Mouse (Mus musculus) myocyte (in vitro differentiated cells): ENCODE results near the gene Eml2. TPM values are rescaled to one million over a fixed set of nuclear protein-coding genes. Genes with fewer than 3 reads are reported as not detected.

ENCODE experiments used
- H3K27me3 ChIP-seq: one replicate; pipeline ENCODE4 v1.6.1; 2011; ENCODE audit not compliant: control insufficient read depth, insufficient read depth, insufficient read length
- H3K36me3 ChIP-seq: one replicate; pipeline ENCODE4 v1.6.1; 2011; ENCODE audit not compliant: control insufficient read depth, insufficient read depth
- H3K4me2 ChIP-seq: one replicate; pipeline ENCODE4 v1.6.1; 2011; ENCODE audit warnings: low read depth, control low read depth
- H3K4me3 ChIP-seq: one replicate; pipeline ENCODE4 v1.5.1; 2011; ENCODE audit warnings: mild to moderate bottlenecking, control low read depth, moderate library complexity
- H3K79me2 ChIP-seq: one replicate; pipeline ENCODE4 v1.6.1; 2011; ENCODE audit not compliant: control insufficient read depth, insufficient read depth
- H3ac ChIP-seq: one replicate; pipeline ENCODE4 v1.6.1; 2011; ENCODE audit not compliant: control insufficient read depth, insufficient read length
- CEBPB ChIP-seq: IDR thresholded peaks from 2 replicates; pipeline ENCODE4 v1.6.1; 2011; ENCODE audit warnings: mild to moderate bottlenecking, moderate library complexity; ENCODE audit not compliant: poor library complexity, insufficient read depth, severe bottlenecking
- E2F4 ChIP-seq: IDR thresholded peaks from one replicate; pipeline ENCODE4 v1.6.1; 2011; ENCODE audit warnings: mild to moderate bottlenecking, control low read depth, moderate library complexity; ENCODE audit not compliant: insufficient read depth
- MAX ChIP-seq: IDR thresholded peaks from one replicate; pipeline ENCODE4 v1.6.1; 2011; ENCODE audit warnings: low read depth, mild to moderate bottlenecking, control low read depth
- MYOD1 ChIP-seq, 3 experiments: IDR thresholded peaks; one replicate each; pipeline ENCODE4 v1.6.1; 2011; ENCODE audit warnings: control low read depth in 2 of 3, low read depth in 2 of 3, mild to moderate bottlenecking in 2 of 3, moderate library complexity in 1 of 3; ENCODE audit not compliant: insufficient read length in 2 of 3, control insufficient read depth in 1 of 3
- MYOG ChIP-seq, 3 experiments: IDR thresholded peaks; one replicate each; pipeline ENCODE4 v1.6.1; 2011; ENCODE audit warnings: control low read depth in 2 of 3, low read depth in 2 of 3, mild to moderate bottlenecking in 2 of 3; ENCODE audit not compliant: insufficient read length in 2 of 3, control insufficient read depth in 1 of 3, insufficient read depth in 1 of 3
- POLR2A ChIP-seq: IDR thresholded peaks from one replicate; pipeline ENCODE4 v1.6.1; 2011; ENCODE audit warnings: low read depth, mild to moderate bottlenecking, control low read depth, moderate library complexity; ENCODE audit not compliant: insufficient read length
- POLR2AphosphoS2 ChIP-seq: IDR thresholded peaks from one replicate; pipeline ENCODE4 v1.6.1; 2011; ENCODE audit warnings: low read depth, control low read depth; ENCODE audit not compliant: insufficient read length
- REST ChIP-seq: IDR thresholded peaks from one replicate; pipeline ENCODE4 v1.6.1; 2011; ENCODE audit warnings: mild to moderate bottlenecking, control low read depth, moderate library complexity; ENCODE audit not compliant: insufficient read depth, insufficient read length
- SRF ChIP-seq: IDR thresholded peaks from one replicate; pipeline ENCODE4 v1.6.1; 2011; ENCODE audit warnings: low read depth; ENCODE audit not compliant: control insufficient read depth, insufficient read length
- TCF12 ChIP-seq: IDR thresholded peaks from one replicate; pipeline ENCODE4 v1.6.1; 2011; ENCODE audit warnings: mild to moderate bottlenecking, control low read depth; ENCODE audit not compliant: poor library complexity, insufficient read depth, severe bottlenecking
- TCF3 ChIP-seq: IDR thresholded peaks from one replicate; pipeline ENCODE4 v1.6.1; 2011; ENCODE audit warnings: low read depth, control low read depth; ENCODE audit not compliant: insufficient read length
- USF1 ChIP-seq: IDR thresholded peaks from one replicate; pipeline ENCODE4 v1.6.1; 2011; ENCODE audit warnings: low read depth, mild to moderate bottlenecking, control low read depth, moderate library complexity
- polyA plus RNA-seq: library from polyadenylated mRNA; unstranded; fragments of >200 nt; fragmentation: generic; extraction: Trizol; gene quantifications from one replicate; pipeline ENCODE4 v1.2.1, GENCODE M21; 2012; ENCODE audit warnings: missing spikeins

Gene Eml2
- polyA plus RNA-seq, 1 experiment, result 47.7 TPM

DNA sequence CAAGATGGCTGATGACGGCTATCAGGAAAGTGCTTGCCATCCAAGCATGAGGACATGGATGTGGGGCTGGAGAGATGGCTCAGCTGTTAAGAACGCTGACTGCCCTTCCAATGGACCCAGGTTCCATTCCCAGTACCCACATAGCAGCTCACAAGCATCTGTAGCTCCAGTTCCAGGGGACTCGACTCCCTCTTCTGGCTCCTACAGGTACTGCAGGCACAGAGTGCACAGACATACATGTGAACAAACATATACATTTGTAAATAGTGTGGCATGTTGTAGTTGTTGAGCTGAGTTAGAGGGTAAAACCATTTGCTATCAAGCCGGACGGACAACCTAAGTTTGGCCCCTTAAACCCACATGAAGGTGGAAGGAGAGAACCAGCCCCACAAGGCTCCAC lies 33.8 kb downstream of the Eml2 start:
- peaks cover 3% of the 10 kb centered on the region for H3K36me3 ChIP-seq
- TF ChIP-seq MYOG (IDR thresholded peaks at IDR 0.05; ENCODE audit: control insufficient read depth in 1 of 3, insufficient read depth in 1 of 3, insufficient read length in 2 of 3, low read depth in 2 of 3), result no peak
- no peak for TF ChIP-seq TCF3
- TF ChIP-seq CEBPB, result no peak
- TF ChIP-seq E2F4, result no peak
- no peak for TF ChIP-seq POLR2AphosphoS2
- no peak for TF ChIP-seq MYOD1 (IDR thresholded peaks at IDR 0.05; ENCODE audit: control insufficient read depth in 1 of 3, insufficient read length in 2 of 3, low read depth in 2 of 3)
- TF ChIP-seq SRF, result no peak
- TF ChIP-seq POLR2A, result no peak
- TF ChIP-seq USF1, result no peak
- TF ChIP-seq MAX, result no peak
- no peak for TF ChIP-seq REST
- no peak for TF ChIP-seq TCF12
- H3K79me2 ChIP-seq, result no peaks in the 10 kb centered on the region
- no peak overlapping the region for H3ac ChIP-seq
- peaks cover 9% of the 10 kb centered on the region for H3K27me3 ChIP-seq
- H3K4me3 ChIP-seq, result no peak overlapping the region
- no peak overlapping the region for H3K4me2 ChIP-seq

GRCm38 (mm10) chr7:19211041-19211675 lies 34.9 kb downstream of the Eml2 start:
- no peak for TF ChIP-seq TCF12
- TF ChIP-seq MYOD1 (IDR thresholded peaks at IDR 0.05; ENCODE audit: control insufficient read depth in 1 of 3, insufficient read length in 2 of 3, low read depth in 2 of 3), result no peak
- no peak for TF ChIP-seq POLR2A
- TF ChIP-seq E2F4, result no peak
- TF ChIP-seq SRF, result no peak
- no peak for TF ChIP-seq REST
- TF ChIP-seq TCF3, result no peak
- H3ac ChIP-seq, result no peak overlapping the region
- H3K4me2 ChIP-seq, result no peak overlapping the region
- H3K79me2 ChIP-seq, result no peaks in the 10 kb centered on the region
- no peak overlapping the region for H3K4me3 ChIP-seq
- peaks cover 14% of the 10 kb centered on the region for H3K27me3 ChIP-seq
- H3K36me3 ChIP-seq, result no peaks in the 10 kb centered on the region

DNA sequence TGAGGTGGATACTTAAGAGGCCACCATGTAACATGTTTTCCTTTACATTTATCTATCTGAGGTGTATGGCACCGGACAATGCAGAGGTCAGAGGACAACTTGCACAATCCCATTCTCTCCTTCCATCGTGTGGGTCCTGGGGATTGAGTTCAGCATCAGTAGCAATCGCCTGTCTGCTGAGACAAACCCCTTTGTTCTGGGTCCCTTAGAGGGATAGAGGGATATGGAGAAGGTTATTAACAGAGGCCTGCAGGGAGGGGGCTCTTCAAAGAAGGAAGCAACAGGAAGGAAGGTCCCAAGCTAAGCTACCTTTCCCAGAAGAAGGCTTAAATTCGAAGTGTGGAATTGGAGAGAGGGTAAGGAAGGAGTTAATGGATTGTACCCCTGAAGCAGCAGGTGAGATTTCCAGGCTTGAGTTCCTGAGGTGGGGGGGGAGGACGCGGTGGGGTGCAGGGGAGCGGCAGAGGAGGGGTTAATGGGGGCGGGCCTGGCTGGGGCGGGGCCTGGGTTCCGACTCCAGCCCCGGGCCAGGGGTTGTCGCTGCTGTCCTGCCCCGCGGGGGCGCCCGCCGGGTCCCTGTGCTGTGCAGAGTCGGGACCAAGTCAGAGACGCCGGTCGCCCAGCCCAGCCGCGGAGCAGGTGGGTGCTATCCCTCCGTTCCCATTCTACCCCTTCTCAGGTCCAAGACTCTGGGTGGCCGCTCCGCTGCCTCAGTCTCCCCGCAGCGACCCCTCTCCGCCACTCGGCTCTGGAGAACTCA lies 36.0 kb downstream of the Eml2 start, which contains the start of gene Gpr4:
TSS of gene Gpr4 (plus strand) at position 543 of the 760 bp plus-strand sequence.
- Histone ChIP-seq H3K4me3 (no peak within 1 kb of the TSS), H3K79me2 (no peaks in the 10 kb centered on the region), H3ac (no peak within 1 kb of the TSS), H3K4me2 (no peak within 1 kb of the TSS), H3K36me3 (no peaks in the 10 kb centered on the region), H3K27me3 (peaks cover 19% of the 10 kb centered on the region)
- TF ChIP-seq TCF12 (no peak), TCF3 (no peak), MYOG (IDR thresholded peaks at IDR 0.05; ENCODE audit: control insufficient read depth in 1 of 3, insufficient read depth in 1 of 3, insufficient read length in 2 of 3, low read depth in 2 of 3) (no peak), MAX (no peak), POLR2AphosphoS2 (no peak), SRF (no peak), POLR2A (no peak), CEBPB (no peak), REST (no peak), E2F4 (no peak), USF1 (no peak), MYOD1 (IDR thresholded peaks at IDR 0.05; ENCODE audit: control insufficient read depth in 1 of 3, insufficient read length in 2 of 3, low read depth in 2 of 3) (no peak)

- no peak overlapping the region for H3K4me2 ChIP-seq
- H3K27me3 ChIP-seq, result peaks cover 25% of the 10 kb centered on the region
- no peak overlapping the region for H3K4me3 ChIP-seq
- H3ac ChIP-seq, result no peak overlapping the region
- no peaks in the 10 kb centered on the region for H3K36me3 ChIP-seq
- H3K79me2 ChIP-seq, result no peaks in the 10 kb centered on the region
- no peak for TF ChIP-seq TCF3
- no peak for TF ChIP-seq MAX
- no peak for TF ChIP-seq MYOG (IDR thresholded peaks at IDR 0.05; ENCODE audit: control insufficient read depth in 1 of 3, insufficient read depth in 1 of 3, insufficient read length in 2 of 3, low read depth in 2 of 3)
- no peak for TF ChIP-seq USF1
These were observed 37.2 kb downstream of the Eml2 start for GRCm38 (mm10) chr7:19213385-19213784.

DNA sequence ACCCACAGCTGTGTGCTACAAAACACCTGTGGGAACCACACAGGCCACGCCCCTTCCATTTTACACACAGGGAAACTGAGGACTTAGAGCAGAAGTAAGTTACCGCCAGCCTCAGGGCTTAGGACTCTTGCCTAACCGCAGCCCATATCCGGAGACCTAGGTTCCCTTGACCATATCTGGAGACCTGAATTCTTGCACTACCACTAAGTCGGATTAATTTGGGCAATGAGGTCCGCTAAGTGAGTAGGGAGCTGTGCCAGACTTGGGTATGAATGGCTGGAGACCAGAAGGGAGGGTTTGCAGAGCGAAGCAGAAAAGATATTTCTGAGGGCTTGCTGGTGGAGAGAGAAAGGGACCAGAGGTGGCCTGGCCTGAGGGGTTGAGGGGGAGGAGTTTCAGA lies 38.1 kb downstream of the Eml2 start:
- TF ChIP-seq MYOD1 (IDR thresholded peaks at IDR 0.05; ENCODE audit: control insufficient read depth in 1 of 3, insufficient read length in 2 of 3, low read depth in 2 of 3) (no peak), TCF3 (no peak), CEBPB (no peak), MAX (no peak), E2F4 (no peak), USF1 (no peak)
- Histone ChIP-seq H3ac (no peak overlapping the region), H3K27me3 (peaks cover 27% of the 10 kb centered on the region), H3K36me3 (no peaks in the 10 kb centered on the region), H3K4me3 (no peak overlapping the region), H3K79me2 (no peaks in the 10 kb centered on the region), H3K4me2 (no peak overlapping the region)
